Comparison of ENCODE assay signal across 10 mouse cellular contexts in the genomic region with DNA sequence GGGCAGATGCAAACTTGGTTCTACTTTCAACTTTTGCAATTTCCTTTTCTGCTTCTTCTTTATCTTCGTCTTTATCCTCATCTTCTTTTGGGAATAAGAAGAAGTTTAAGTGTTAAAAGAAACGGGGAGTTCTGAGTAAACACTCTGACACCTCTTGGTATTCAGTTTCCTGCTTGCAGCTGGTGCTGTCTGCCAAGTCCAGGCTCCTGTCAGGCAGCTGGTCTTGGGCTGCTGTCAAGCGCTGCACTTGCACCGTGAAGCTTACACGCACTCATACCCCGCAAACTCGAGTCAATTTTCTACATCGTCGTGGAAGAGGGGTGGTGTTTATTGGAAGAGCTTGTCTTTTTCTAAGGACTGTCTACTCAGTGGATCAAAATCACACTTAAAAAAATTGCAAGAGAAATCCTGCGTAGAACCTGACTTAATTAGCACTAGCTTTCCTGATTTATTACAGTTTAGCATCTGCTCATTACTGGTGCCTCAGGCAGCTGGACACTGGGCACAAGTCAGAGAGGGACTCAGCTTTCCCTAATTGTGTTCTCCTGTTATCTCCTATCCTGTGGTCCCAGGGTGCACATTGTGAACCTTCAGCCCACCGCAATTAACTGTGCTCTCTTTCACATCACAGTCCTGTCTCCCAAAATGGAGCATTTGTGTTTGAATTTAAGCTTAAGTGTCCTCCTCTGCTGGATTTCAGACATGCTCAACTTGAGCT. TPM values are rescaled to one million over a fixed set of nuclear protein-coding genes. Genes with fewer than 3 reads are reported as not detected.
DNase-seq lines count a peak whose midpoint lies in the region; ATAC-seq and TF ChIP-seq lines count a peak whose summit lies in the region.
"Had no signal": no experiment of that assay in that cellular context is flagged by ENCODE, and none has a peak within 500 bp of the region (broad histone marks: within the 10 kb centered on the region; RNA-seq: fewer than 3 reads in every experiment).

No protein-coding gene starts in this region.

- no peak overlapping the region for H3K4me3 ChIP-seq in embryonic facial prominence, embryonic 14.5 days (ENCODE audit: low read depth, low read length)
- no peak overlapping the region for H3K4me3 ChIP-seq in embryonic facial prominence, embryonic 10.5 days
- 0 out of 2 replicates have a peak overlapping the region, but pooled peaks have one; percentile 4 for H3K4me3 ChIP-seq in layer of hippocampus, adult 2 months
- H3K4me3 ChIP-seq: limb, embryonic 15.5 days had no signal

- no peak for TF ChIP-seq CTCF in layer of hippocampus, adult 2 months (conservative IDR thresholded peaks at IDR 0.05)

- no peak overlapping the region; the same call in 1 of the 2 replicates for H3K4me2 ChIP-seq in embryonic facial prominence, embryonic 14.5 days (ENCODE audit: low read depth, low read length)
- H3K4me2 ChIP-seq: limb, embryonic 15.5 days had no signal

- H3K4me1 ChIP-seq in embryonic facial prominence, embryonic 14.5 days (ENCODE audit: control insufficient read depth, insufficient read depth, low read length): peaks cover 10% of the 10 kb centered on the region
- peaks cover 8% of the 10 kb centered on the region for H3K4me1 ChIP-seq in embryonic facial prominence, embryonic 10.5 days

- no peaks in the 10 kb centered on the region for H3K36me3 ChIP-seq in embryonic facial prominence, embryonic 14.5 days (ENCODE audit: control insufficient read depth, insufficient read depth, low read length)
- H3K36me3 ChIP-seq in embryonic facial prominence, embryonic 10.5 days (replicated peaks): no peaks in the 10 kb centered on the region
- H3K36me3 ChIP-seq: limb, embryonic 15.5 days had no signal

- 44% methylated on average over 11 of the region's 11 CpGs for WGBS in embryonic facial prominence, embryonic 14.5 days
- 67% methylated on average over 11 of the region's 11 CpGs for WGBS in embryonic facial prominence, embryonic 10.5 days

- DNase-seq in embryonic facial prominence, embryonic 14.5 days (ENCODE audit: low spot score): peak; percentile 75
- DNase-seq in embryonic facial prominence, embryonic 10.5 days (ENCODE audit: low spot score): no peak
- DNase-seq in layer of hippocampus, adult 2 months (ENCODE audit: low spot score in 2 of 2): no peak
- DNase-seq in layer of hippocampus, postnatal 36 days: no peak
- DNase-seq in Muller cell, postnatal 12 days (ENCODE audit: inconsistent ontology term): peak; percentile 32
- DNase-seq in gastrocnemius, postnatal 25 days: peak; percentile 20
- DNase-seq in cerebellum, adult 11 months: no peak
- no peak for DNase-seq in T-cell, adult 2 months (ENCODE audit: low spot score)

- no peak overlapping the region for H3K27ac ChIP-seq in embryonic facial prominence, embryonic 14.5 days (replicated peaks; ENCODE audit: low read depth, low read length)
- H3K27ac ChIP-seq in embryonic facial prominence, embryonic 10.5 days (replicated peaks): no peak overlapping the region
- no peak overlapping the region for H3K27ac ChIP-seq in layer of hippocampus, adult 2 months
- H3K27ac ChIP-seq: limb, embryonic 15.5 days had no signal

- H3K9me3 ChIP-seq in embryonic facial prominence, embryonic 14.5 days (ENCODE audit: control insufficient read depth, low read length): no peaks in the 10 kb centered on the region
- H3K9me3 ChIP-seq in embryonic facial prominence, embryonic 10.5 days: no peaks in the 10 kb centered on the region
- H3K9me3 ChIP-seq: limb, embryonic 15.5 days had no signal

- no peaks in the 10 kb centered on the region for H3K27me3 ChIP-seq in embryonic facial prominence, embryonic 14.5 days (replicated peaks; ENCODE audit: control insufficient read depth, insufficient read depth, low read length)
- no peaks in the 10 kb centered on the region for H3K27me3 ChIP-seq in embryonic facial prominence, embryonic 10.5 days (replicated peaks; ENCODE audit: low read depth, poor library complexity, severe bottlenecking)
- H3K27me3 ChIP-seq: limb, embryonic 15.5 days had no signal

- peak; percentile 59; the same call in 1 of the 2 replicates for ATAC-seq in embryonic facial prominence, embryonic 14.5 days (ENCODE audit: low read depth)

- H3K9ac ChIP-seq in embryonic facial prominence, embryonic 14.5 days (ENCODE audit: low read depth, low read length): no peak overlapping the region
- H3K9ac ChIP-seq: limb, embryonic 15.5 days had no signal

RNA-seq across cellular contexts. Expression of a gene that starts 3.5 kb away (rescaled TPM):
- polyA plus RNA-seq in embryonic facial prominence, embryonic 14.5 days (2014; fragmentation: Nextera tagmentation; extraction: Ambion mirVana): 0.17 TPM in 1 of 2 replicates, not detected in the other
- polyA plus RNA-seq in embryonic facial prominence, embryonic 10.5 days (2016; fragmentation: Nextera tagmentation; extraction: Ambion mirVana): 0.14 and 0.45 TPM in 2 replicates
- not detected for total RNA-seq in layer of hippocampus, adult 2 months (2021)
- total RNA-seq in layer of hippocampus, postnatal 36 days (2021): not detected
- not detected for total RNA-seq in gastrocnemius, postnatal 25 days (2021)
- total RNA-seq: neutrophil, adult 5-6 weeks had no signal

Comparison
In these comparisons a context has a peak if more than half of its experiments do, and no peak if none do; other contexts are left out.
1. DNase-seq: peak in embryonic facial prominence, embryonic 14.5 days (single experiment), Muller cell, postnatal 12 days (single experiment) and gastrocnemius, postnatal 25 days (single experiment); none in embryonic facial prominence, embryonic 10.5 days (single experiment), layer of hippocampus, adult 2 months (0 of 2), layer of hippocampus, postnatal 36 days (0 of 2), cerebellum, adult 11 months (single experiment) and T-cell, adult 2 months (single experiment).